Mouse (Mus musculus): Measurements from ENCODE around the gene Slbp. TPM values are rescaled to one million over a fixed set of nuclear protein-coding genes. Genes with fewer than 3 reads are reported as not detected.

Gene Slbp
- polyA plus RNA-seq, 1 experiment from 2014 or later: 190 TPM

GRCm38 (mm10) chr5:33628820-33629300 is 23.5 kb downstream of the Slbp start:
- under 1% methylated on average over 24 of the region's 24 CpGs for WGBS
- H3K9me3 ChIP-seq (replicated peaks; ENCODE audit: control insufficient read depth, low read length): no peaks in the 10 kb centered on the region
- no peak; the same call in 1 of the 2 replicates for ATAC-seq (ENCODE audit: insufficient read depth, low FRiP score)

GRCm38 (mm10) chr5:33627968-33628367 is 24.4 kb downstream of the Slbp start:
- 23% methylated on average over 4 of the region's 4 CpGs for WGBS
- peak overlapping the region; percentile 56 for H3K9ac ChIP-seq (ENCODE audit: low read length)
- peaks cover 18% of the 10 kb centered on the region for H3K4me1 ChIP-seq (ENCODE audit: control insufficient read depth, insufficient read depth, low read length)
- peak overlapping the region; percentile 95 for H3K4me3 ChIP-seq (replicated peaks; ENCODE audit: low read length)
- H3K27ac ChIP-seq (ENCODE audit: low read length): peak overlapping the region; percentile 27; the same call in 1 of the 2 replicates
- H3K9me3 ChIP-seq (replicated peaks; ENCODE audit: control insufficient read depth, low read length): no peaks in the 10 kb centered on the region
- no peaks in the 10 kb centered on the region for H3K36me3 ChIP-seq (ENCODE audit: control insufficient read depth, insufficient read depth, low read length)
- peak overlapping the region; percentile 86 for H3K4me2 ChIP-seq (ENCODE audit: low read depth, low read length)
- no peaks in the 10 kb centered on the region for H3K27me3 ChIP-seq (ENCODE audit: control insufficient read depth, insufficient read depth, low read length)
- ATAC-seq (ENCODE audit: insufficient read depth, low FRiP score): no peak

More at GRCm38 (mm10) chr5:33628820-33629300, 23.5 kb downstream of the Slbp start:
- H3K36me3 ChIP-seq (ENCODE audit: control insufficient read depth, insufficient read depth, low read length): no peaks in the 10 kb centered on the region
- H3K4me3 ChIP-seq (replicated peaks; ENCODE audit: low read length): peak overlapping the region; percentile 95
- peaks cover 18% of the 10 kb centered on the region for H3K4me1 ChIP-seq (ENCODE audit: control insufficient read depth, insufficient read depth, low read length)
- H3K9ac ChIP-seq (ENCODE audit: low read length): peak overlapping the region; percentile 89
- no peaks in the 10 kb centered on the region for H3K27me3 ChIP-seq (ENCODE audit: control insufficient read depth, insufficient read depth, low read length)
- peak overlapping the region; percentile 86 for H3K4me2 ChIP-seq (ENCODE audit: low read depth, low read length)
- peak overlapping the region; percentile 93 for H3K27ac ChIP-seq (ENCODE audit: low read length)

GRCm38 (mm10) chr5:33623766-33624165 is 28.6 kb downstream of the Slbp start:
- Histone ChIP-seq H3K27ac (ENCODE audit: low read length) (no peak overlapping the region), H3K9me3 (replicated peaks; ENCODE audit: control insufficient read depth, low read length) (no peaks in the 10 kb centered on the region), H3K4me3 (replicated peaks; ENCODE audit: low read length) (no peak overlapping the region), H3K27me3 (ENCODE audit: control insufficient read depth, insufficient read depth, low read length) (no peaks in the 10 kb centered on the region), H3K4me1 (ENCODE audit: control insufficient read depth, insufficient read depth, low read length) (peaks cover 8% of the 10 kb centered on the region), H3K36me3 (ENCODE audit: control insufficient read depth, insufficient read depth, low read length) (no peaks in the 10 kb centered on the region), H3K9ac (ENCODE audit: low read length) (no peak overlapping the region), H3K4me2 (ENCODE audit: low read depth, low read length) (no peak overlapping the region)
- 83% methylated on average over 3 of the region's 3 CpGs for WGBS
- ATAC-seq (ENCODE audit: insufficient read depth, low FRiP score): no peak

GRCm38 (mm10) chr5:33622671-33623070 is 29.7 kb downstream of the Slbp start:
- Histone ChIP-seq H3K27me3 (ENCODE audit: control insufficient read depth, insufficient read depth, low read length) (no peaks in the 10 kb centered on the region), H3K27ac (ENCODE audit: low read length) (no peak overlapping the region), H3K4me3 (replicated peaks; ENCODE audit: low read length) (no peak overlapping the region), H3K4me1 (ENCODE audit: control insufficient read depth, insufficient read depth, low read length) (peaks cover 1% of the 10 kb centered on the region), H3K9ac (ENCODE audit: low read length) (no peak overlapping the region), H3K9me3 (replicated peaks; ENCODE audit: control insufficient read depth, low read length) (no peaks in the 10 kb centered on the region), H3K4me2 (ENCODE audit: low read depth, low read length) (no peak overlapping the region), H3K36me3 (ENCODE audit: control insufficient read depth, insufficient read depth, low read length) (no peaks in the 10 kb centered on the region)
- 80% methylated on average over 2 of the region's 2 CpGs for WGBS
- no peak for ATAC-seq (ENCODE audit: insufficient read depth, low FRiP score)

- 72% methylated on average over 6 of the region's 6 CpGs for WGBS
- Histone ChIP-seq H3K9me3 (replicated peaks; ENCODE audit: control insufficient read depth, low read length) (no peaks in the 10 kb centered on the region), H3K27ac (ENCODE audit: low read length) (no peak overlapping the region), H3K36me3 (ENCODE audit: control insufficient read depth, insufficient read depth, low read length) (peaks cover 5% of the 10 kb centered on the region; the same call in 1 of the 2 replicates), H3K27me3 (ENCODE audit: control insufficient read depth, insufficient read depth, low read length) (no peaks in the 10 kb centered on the region), H3K4me1 (ENCODE audit: control insufficient read depth, insufficient read depth, low read length) (no peaks in the 10 kb centered on the region), H3K4me3 (replicated peaks; ENCODE audit: low read length) (no peak overlapping the region), H3K4me2 (ENCODE audit: low read depth, low read length) (no peak overlapping the region), H3K9ac (ENCODE audit: low read length) (no peak overlapping the region)
- no peak for ATAC-seq (ENCODE audit: insufficient read depth, low FRiP score)
Observed at GRCm38 (mm10) chr5:33614391-33614790, 38.0 kb downstream of the Slbp start.

- Histone ChIP-seq H3K4me3 (replicated peaks; ENCODE audit: low read length) (no peak overlapping the region), H3K27me3 (ENCODE audit: control insufficient read depth, insufficient read depth, low read length) (no peaks in the 10 kb centered on the region), H3K4me1 (ENCODE audit: control insufficient read depth, insufficient read depth, low read length) (no peaks in the 10 kb centered on the region), H3K27ac (ENCODE audit: low read length) (no peak overlapping the region), H3K9me3 (replicated peaks; ENCODE audit: control insufficient read depth, low read length) (no peaks in the 10 kb centered on the region), H3K36me3 (ENCODE audit: control insufficient read depth, insufficient read depth, low read length) (peaks cover 13% of the 10 kb centered on the region; the same call in 1 of the 2 replicates), H3K9ac (ENCODE audit: low read length) (no peak overlapping the region), H3K4me2 (ENCODE audit: low read depth, low read length) (no peak overlapping the region)
- no peak for ATAC-seq (ENCODE audit: insufficient read depth, low FRiP score)
- 89% methylated on average over 1 of the region's 1 CpGs for WGBS
Observed at GRCm38 (mm10) chr5:33611795-33612194, 40.6 kb downstream of the Slbp start.

GRCm38 (mm10) chr5:33609226-33609625 is 43.1 kb downstream of the Slbp start:
- H3K36me3 ChIP-seq (ENCODE audit: control insufficient read depth, insufficient read depth, low read length): peaks cover 13% of the 10 kb centered on the region; the same call in 1 of the 2 replicates
- no peak overlapping the region for H3K9ac ChIP-seq (ENCODE audit: low read length)
- H3K27me3 ChIP-seq (ENCODE audit: control insufficient read depth, insufficient read depth, low read length): no peaks in the 10 kb centered on the region
- 83% methylated on average over 1 of the region's 1 CpGs for whole genome bisulfite sequencing
- no peaks in the 10 kb centered on the region for H3K4me1 ChIP-seq (ENCODE audit: control insufficient read depth, insufficient read depth, low read length)
- no peaks in the 10 kb centered on the region for H3K9me3 ChIP-seq (replicated peaks; ENCODE audit: control insufficient read depth, low read length)
- no peak overlapping the region for H3K4me3 ChIP-seq (replicated peaks; ENCODE audit: low read length)
- ATAC-seq (ENCODE audit: insufficient read depth, low FRiP score): no peak
- no peak overlapping the region for H3K27ac ChIP-seq (ENCODE audit: low read length)
- no peak overlapping the region for H3K4me2 ChIP-seq (ENCODE audit: low read depth, low read length)

GRCm38 (mm10) chr5:33607434-33607833 is 44.9 kb downstream of the Slbp start:
- H3K9ac ChIP-seq (ENCODE audit: low read length): no peak overlapping the region
- H3K4me1 ChIP-seq (ENCODE audit: control insufficient read depth, insufficient read depth, low read length): no peaks in the 10 kb centered on the region
- ATAC-seq (ENCODE audit: insufficient read depth, low FRiP score): no peak
- no peak overlapping the region for H3K27ac ChIP-seq (ENCODE audit: low read length)
- 0 out of 2 replicates have a peak, but pooled peaks cover 8% of the 10 kb centered on the region for H3K36me3 ChIP-seq (ENCODE audit: control insufficient read depth, insufficient read depth, low read length)
- H3K4me2 ChIP-seq (ENCODE audit: low read depth, low read length): no peak overlapping the region
- H3K27me3 ChIP-seq (ENCODE audit: control insufficient read depth, insufficient read depth, low read length): no peaks in the 10 kb centered on the region
- H3K9me3 ChIP-seq (replicated peaks; ENCODE audit: control insufficient read depth, low read length): no peaks in the 10 kb centered on the region
- H3K4me3 ChIP-seq (replicated peaks; ENCODE audit: low read length): no peak overlapping the region
- WGBS: 92% methylated on average over 15 of the region's 15 CpGs

- WGBS: 80% methylated on average over 7 of the region's 7 CpGs
- no peak for ATAC-seq (ENCODE audit: insufficient read depth, low FRiP score)
- Histone ChIP-seq H3K4me2 (ENCODE audit: low read depth, low read length) (no peak overlapping the region), H3K36me3 (ENCODE audit: control insufficient read depth, insufficient read depth, low read length) (0 out of 2 replicates have a peak, but pooled peaks cover 8% of the 10 kb centered on the region), H3K27ac (ENCODE audit: low read length) (no peak overlapping the region), H3K4me3 (replicated peaks; ENCODE audit: low read length) (no peak overlapping the region), H3K9ac (ENCODE audit: low read length) (no peak overlapping the region), H3K9me3 (replicated peaks; ENCODE audit: control insufficient read depth, low read length) (no peaks in the 10 kb centered on the region), H3K27me3 (ENCODE audit: control insufficient read depth, insufficient read depth, low read length) (no peaks in the 10 kb centered on the region), H3K4me1 (ENCODE audit: control insufficient read depth, insufficient read depth, low read length) (no peaks in the 10 kb centered on the region)
Observed at GRCm38 (mm10) chr5:33606631-33607030, 45.7 kb downstream of the Slbp start.
